Mouse (Mus musculus) stomach, embryonic 16.5 days (tissue): ENCODE measurements around the gene Ormdl3. TPM values are rescaled to one million over a fixed set of nuclear protein-coding genes. Genes with fewer than 3 reads are reported as not detected.

Experiments
- ATAC-seq: fragments of 200-750 bp; cut with Nextera tagmentation; 2 replicates; pipeline ENCODE4 v1.8.0; 2017; ENCODE audit warnings: moderate number of reproducible peaks, moderate TSS enrichment; ENCODE audit not compliant: insufficient read depth, low FRiP score
- H3K27ac ChIP-seq: fragments of 300-500 bp; sonication (generic); 2 replicates; pipeline ENCODE4 v1.5.1; 2014; ENCODE audit warnings: low read length
- H3K27me3 ChIP-seq: fragments of 300-500 bp; sonication (generic); 2 replicates; pipeline ENCODE4 v1.6.1; 2014; ENCODE audit warnings: low read length, control low read depth, mixed read lengths; ENCODE audit not compliant: control insufficient read depth, insufficient read depth
- H3K36me3 ChIP-seq: fragments of 300-500 bp; sonication (generic); 2 replicates; pipeline ENCODE4 v1.6.1; 2014; ENCODE audit warnings: low read length; ENCODE audit not compliant: control insufficient read depth, insufficient read depth
- H3K4me1 ChIP-seq: fragments of 300-500 bp; sonication (generic); 2 replicates; pipeline ENCODE4 v1.6.1; 2014; ENCODE audit warnings: low read length, control low read depth, mixed read lengths; ENCODE audit not compliant: control insufficient read depth, insufficient read depth
- H3K4me2 ChIP-seq: fragments of 300-500 bp; sonication (generic); 2 replicates; pipeline ENCODE4 v1.6.1; 2014; ENCODE audit warnings: low read depth, low read length, mixed read lengths
- H3K4me3 ChIP-seq: fragments of 300-500 bp; sonication (generic); replicated peaks from 2 replicates; pipeline ENCODE4 v1.5.1; 2014; ENCODE audit warnings: mild to moderate bottlenecking, low read length
- H3K9ac ChIP-seq: fragments of 300-500 bp; sonication (generic); 2 replicates; pipeline ENCODE4 v1.6.1; 2014; ENCODE audit warnings: low read length
- H3K9me3 ChIP-seq: fragments of 300-500 bp; sonication (generic); replicated peaks from 2 replicates; pipeline ENCODE4 v1.6.1; 2016; ENCODE audit warnings: low read length, control low read depth; ENCODE audit not compliant: control insufficient read depth
- WGBS: fragments of 180-500 bp; shearing (Covaris S2); extraction: QIAGEN DNeasy Blood & Tissue Kit; methylation state at CpG from one replicate; pipeline ENCODE4 v1.1.7; 2014; 5-methylcytosine and 5-hydroxymethylcytosine counted together
- polyA plus RNA-seq: library from polyadenylated mRNA; unstranded; fragments of >200 nt; fragmentation: Nextera tagmentation; extraction: Ambion mirVana; gene quantifications from 2 replicates; pipeline ENCODE4 v1.2.1, GENCODE M21; 2015

Ormdl3 gene
- polyA plus RNA-seq, 1 experiment from 2014 or later, result 56.8 TPM

DNA sequence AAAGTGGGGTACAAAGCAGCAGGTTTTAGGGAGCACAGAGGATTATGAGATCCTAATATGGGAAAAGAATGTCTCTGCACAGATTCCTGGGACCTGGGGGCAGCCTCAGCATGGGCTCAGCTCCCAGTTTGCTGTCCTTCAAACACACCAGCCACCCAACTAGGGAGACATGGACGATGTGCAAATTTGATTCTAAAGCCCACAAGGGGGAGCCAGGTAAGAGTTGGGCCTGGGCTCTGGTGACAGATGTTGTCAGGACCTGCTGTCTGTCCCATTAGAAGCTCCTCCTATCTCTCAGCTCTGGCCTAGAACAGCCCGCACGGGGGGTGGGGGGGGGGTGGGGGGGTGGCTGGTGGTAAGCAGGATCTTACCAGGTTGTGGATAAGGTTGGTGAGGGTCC lies 3.6 kb downstream of the Ormdl3 start:
- H3K27ac ChIP-seq, result no peak overlapping the region
- no peaks in the 10 kb centered on the region; the same call in 1 of the 2 replicates for H3K36me3 ChIP-seq
- H3K4me3 ChIP-seq, result no peak overlapping the region
- no peak overlapping the region for H3K4me2 ChIP-seq
- no peaks in the 10 kb centered on the region for H3K9me3 ChIP-seq
- 34% methylated on average over 3 of the region's 3 CpGs for WGBS
- H3K4me1 ChIP-seq, result peaks cover 41% of the 10 kb centered on the region
- no peak for ATAC-seq
- H3K27me3 ChIP-seq, result no peaks in the 10 kb centered on the region
- no peak overlapping the region for H3K9ac ChIP-seq

DNA sequence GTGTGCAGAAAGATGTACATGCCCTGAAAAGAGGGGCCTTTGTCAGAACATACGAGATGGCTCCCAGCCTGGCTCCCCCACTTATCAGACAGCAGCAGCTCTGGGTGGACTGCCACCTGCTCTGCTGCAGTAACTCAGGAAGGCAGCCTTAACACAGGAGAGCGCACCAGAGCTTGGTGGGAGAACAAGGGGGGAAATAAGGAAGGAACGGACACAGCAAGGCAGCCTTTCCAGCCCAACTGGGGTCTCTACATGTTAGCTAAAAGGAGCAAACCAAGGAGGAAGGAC lies 4.0 kb downstream of the Ormdl3 start:
- no peak overlapping the region for H3K27ac ChIP-seq
- H3K9ac ChIP-seq, result no peak overlapping the region
- H3K36me3 ChIP-seq, result no peaks in the 10 kb centered on the region; the same call in 1 of the 2 replicates
- no peak overlapping the region for H3K4me3 ChIP-seq
- no peak for ATAC-seq
- no peaks in the 10 kb centered on the region for H3K9me3 ChIP-seq
- 87% methylated on average over 3 of the region's 3 CpGs for WGBS
- no peak overlapping the region for H3K4me2 ChIP-seq
- peaks cover 37% of the 10 kb centered on the region for H3K4me1 ChIP-seq
- no peaks in the 10 kb centered on the region for H3K27me3 ChIP-seq

DNA sequence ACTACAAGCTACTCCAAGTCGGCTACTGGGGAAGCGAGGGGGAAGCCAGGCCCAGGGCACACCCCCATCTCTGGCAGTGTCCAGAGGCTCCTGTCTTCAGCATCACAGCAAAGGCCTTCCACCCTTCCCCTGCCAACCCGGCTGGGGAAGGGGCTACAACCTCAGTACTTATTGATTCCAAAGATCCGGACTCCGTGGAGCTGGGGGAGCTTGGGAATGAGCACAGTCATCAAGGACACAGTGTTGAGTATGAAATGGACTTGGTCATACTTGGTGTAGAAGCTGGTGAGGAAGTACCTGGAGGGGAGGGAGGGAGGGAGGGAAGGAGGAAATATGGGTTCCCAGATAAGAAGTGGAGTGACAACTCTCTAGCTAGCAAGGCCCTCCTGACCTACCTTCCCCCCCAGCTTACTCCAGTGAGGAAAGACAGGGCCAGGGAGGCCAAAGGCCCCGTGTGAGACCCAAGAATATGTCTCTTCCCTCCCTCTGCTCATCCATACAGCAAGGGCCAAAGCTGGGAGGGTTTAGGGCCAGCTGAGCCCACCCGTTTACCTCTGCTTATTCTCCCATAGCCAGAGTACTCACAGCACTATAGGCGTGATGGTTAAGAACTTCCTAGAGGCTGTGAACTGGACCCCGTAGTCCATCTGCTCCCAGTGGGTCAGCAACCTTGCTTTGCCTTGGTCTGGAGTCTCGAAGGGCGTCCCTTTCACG lies 4.5 kb downstream of the Ormdl3 start:
- Histone ChIP-seq H3K4me2 (no peak overlapping the region), H3K9me3 (no peaks in the 10 kb centered on the region), H3K27ac (no peak overlapping the region), H3K27me3 (no peaks in the 10 kb centered on the region), H3K4me1 (peaks cover 33% of the 10 kb centered on the region), H3K4me3 (no peak overlapping the region), H3K36me3 (no peaks in the 10 kb centered on the region; the same call in 1 of the 2 replicates), H3K9ac (no peak overlapping the region)
- 82% methylated on average over 12 of the region's 12 CpGs for WGBS
- no peak for ATAC-seq

DNA sequence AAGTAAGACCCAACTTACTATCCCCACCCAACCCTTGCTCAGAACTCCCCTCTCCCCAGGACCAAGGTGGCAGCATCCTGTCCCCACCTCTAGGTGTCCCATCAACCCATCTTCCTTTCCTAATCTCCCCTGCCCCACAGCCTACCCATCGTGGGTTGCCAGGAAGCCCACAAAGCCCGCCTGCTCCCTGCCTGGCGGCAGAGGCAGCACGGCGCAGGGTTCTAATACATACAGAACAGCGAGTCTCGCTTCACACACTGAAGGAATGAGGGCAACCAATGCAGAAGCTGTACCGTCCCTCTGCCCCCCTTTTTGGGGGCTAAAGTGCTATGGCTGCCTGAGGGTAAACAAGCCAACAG lies 5.2 kb downstream of the Ormdl3 start:
- H3K36me3 ChIP-seq, result no peaks in the 10 kb centered on the region; the same call in 1 of the 2 replicates
- 80% methylated on average over 8 of the region's 8 CpGs for WGBS
- no peaks in the 10 kb centered on the region for H3K27me3 ChIP-seq
- peaks cover 29% of the 10 kb centered on the region for H3K4me1 ChIP-seq
- no peaks in the 10 kb centered on the region for H3K9me3 ChIP-seq
- H3K9ac ChIP-seq, result no peak overlapping the region
- H3K4me3 ChIP-seq, result no peak overlapping the region
- ATAC-seq, result no peak
- no peak overlapping the region for H3K27ac ChIP-seq
- H3K4me2 ChIP-seq, result no peak overlapping the region

DNA sequence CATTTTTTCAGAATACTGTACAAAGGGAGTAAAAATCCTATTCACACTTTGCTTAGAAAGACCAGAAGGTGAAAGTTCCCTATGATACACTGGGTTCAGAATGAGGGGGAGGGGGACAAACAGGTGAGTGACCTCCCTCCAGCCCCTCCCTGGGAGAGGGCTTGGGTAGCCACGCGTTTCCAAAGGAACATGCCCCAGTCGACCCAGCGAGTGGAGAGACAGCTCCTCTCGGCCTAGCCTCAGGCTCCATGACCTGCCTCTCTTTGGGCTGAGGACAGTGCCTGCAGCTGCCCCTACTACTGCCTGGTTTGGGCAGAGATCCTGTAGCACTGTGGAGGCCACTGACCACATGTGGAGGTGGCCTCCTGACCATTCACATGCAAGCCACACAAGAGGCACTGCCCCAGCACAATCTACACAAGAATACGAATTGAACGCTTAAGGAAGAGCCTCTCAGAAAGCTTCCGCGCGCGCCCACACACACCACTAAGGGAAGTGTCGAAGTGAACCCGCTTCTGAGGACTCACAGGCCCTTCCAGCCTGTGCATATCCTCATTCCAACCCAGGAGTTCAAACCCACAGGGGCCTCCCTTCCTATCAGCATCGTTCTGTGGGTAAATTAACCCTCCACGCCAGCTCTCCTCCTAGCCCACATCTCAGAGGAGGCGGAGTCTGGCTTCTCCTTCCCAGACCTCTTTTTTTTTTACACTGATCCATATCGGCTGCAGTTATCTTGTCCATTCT lies 5.7 kb downstream of the Ormdl3 start:
- Histone ChIP-seq H3K4me2 (no peak overlapping the region), H3K36me3 (no peaks in the 10 kb centered on the region; the same call in 1 of the 2 replicates), H3K27me3 (no peaks in the 10 kb centered on the region), H3K4me3 (no peak overlapping the region), H3K4me1 (peaks cover 29% of the 10 kb centered on the region), H3K27ac (no peak overlapping the region), H3K9me3 (no peaks in the 10 kb centered on the region), H3K9ac (no peak overlapping the region; the same call in 1 of the 2 replicates)
- ATAC-seq, result no peak
- 71% methylated on average over 17 of the region's 17 CpGs for WGBS

DNA sequence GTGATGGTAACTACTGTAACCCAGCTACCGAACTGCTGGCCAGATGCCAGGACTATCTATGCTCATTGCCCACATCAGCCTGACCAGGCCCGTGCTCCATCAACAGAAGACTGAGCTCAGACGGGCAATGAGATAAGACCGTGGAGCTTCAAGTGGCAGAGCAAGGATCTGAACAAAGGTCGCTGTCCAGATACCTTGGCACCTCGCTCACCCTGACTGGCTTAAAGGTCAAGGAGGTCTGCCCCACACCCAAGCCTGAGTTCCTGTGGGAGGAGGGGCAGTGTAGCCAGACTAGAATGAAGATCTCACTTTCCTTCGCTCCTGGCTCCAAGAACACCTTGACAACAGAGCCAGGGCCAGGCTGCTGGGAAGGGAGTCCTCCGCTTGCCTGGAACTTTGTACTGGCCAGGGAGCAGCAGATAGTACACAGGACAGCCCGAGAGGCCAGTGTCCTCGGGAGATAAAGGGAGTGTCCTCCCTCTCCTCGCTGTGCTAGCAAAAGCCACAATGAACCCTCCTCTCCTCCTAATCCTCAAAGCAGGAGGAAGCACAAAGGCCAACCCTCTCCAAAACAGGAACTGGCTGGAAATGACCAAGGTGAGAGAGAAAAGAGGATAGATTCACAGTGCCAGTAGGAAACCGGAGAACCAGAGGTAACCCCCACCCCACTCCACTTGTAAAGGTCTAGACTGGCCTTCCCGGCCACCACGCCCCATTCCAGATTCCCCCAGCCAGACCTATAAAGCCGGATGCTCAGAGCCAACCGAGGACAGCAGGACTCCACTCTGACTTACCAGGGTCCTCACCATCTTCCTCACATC lies 6.7 kb downstream of the Ormdl3 start:
- Histone ChIP-seq H3K4me2 (no peak overlapping the region), H3K9me3 (no peaks in the 10 kb centered on the region)

DNA sequence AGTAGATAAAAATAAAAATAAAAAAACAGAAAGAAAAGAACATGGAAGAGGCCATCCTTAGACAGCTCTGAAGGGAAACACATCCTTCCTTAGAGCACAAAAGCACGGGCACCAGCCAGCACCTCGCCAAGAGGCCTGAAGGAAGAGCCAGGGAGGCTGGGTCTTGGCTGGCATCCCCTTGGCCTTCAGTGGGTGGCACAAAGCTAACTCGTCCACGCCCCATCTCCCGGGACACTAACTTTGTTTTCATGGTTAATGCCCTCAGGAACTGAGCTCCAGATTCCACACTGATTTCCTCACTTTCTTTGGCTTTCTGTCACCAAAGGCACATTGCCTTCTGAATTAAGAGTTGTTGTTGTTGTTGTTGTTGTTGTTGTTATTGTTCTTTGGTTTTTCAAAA lies 9.4 kb downstream of the Ormdl3 start:
- Histone ChIP-seq H3K9ac (no peak overlapping the region), H3K4me3 (no peak overlapping the region), H3K27me3 (no peaks in the 10 kb centered on the region), H3K9me3 (no peaks in the 10 kb centered on the region), H3K36me3 (no peaks in the 10 kb centered on the region; the same call in 1 of the 2 replicates), H3K4me2 (no peak overlapping the region), H3K27ac (no peak overlapping the region), H3K4me1 (peaks cover 15% of the 10 kb centered on the region; the same call in 1 of the 2 replicates)
- no peak for ATAC-seq
- WGBS, result 87% methylated on average over 5 of the region's 5 CpGs

More for the DNA sequence above, 6.7 kb downstream of the Ormdl3 start:
- 63% methylated on average over 16 of the region's 16 CpGs for WGBS
- Histone ChIP-seq H3K4me1 (peaks cover 23% of the 10 kb centered on the region), H3K27ac (no peak overlapping the region), H3K9ac (no peak overlapping the region), H3K27me3 (no peaks in the 10 kb centered on the region), H3K36me3 (no peaks in the 10 kb centered on the region; the same call in 1 of the 2 replicates), H3K4me3 (no peak overlapping the region)
- peak; percentile 38; the same call in 1 of the 2 replicates for ATAC-seq

DNA sequence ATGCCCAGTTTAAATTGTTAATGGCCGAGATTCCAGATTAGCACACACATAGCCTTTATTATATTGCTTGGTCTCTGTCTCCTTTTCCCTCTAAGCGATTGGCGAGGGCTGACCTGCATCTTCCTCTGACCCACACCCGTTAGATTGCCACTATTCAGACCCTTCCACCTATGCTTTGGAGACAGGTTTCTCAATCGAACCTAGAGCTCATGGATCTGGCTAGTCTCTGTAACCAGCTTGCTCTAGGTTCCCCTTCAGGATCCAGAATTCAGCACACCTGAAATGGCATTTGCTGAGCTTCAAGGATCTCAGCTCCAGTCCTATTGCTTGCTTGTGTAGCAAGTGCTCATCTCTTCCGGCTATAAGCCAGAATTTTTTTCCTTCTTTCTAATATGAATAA lies 17.7 kb downstream of the Ormdl3 start:
- H3K27me3 ChIP-seq, result no peaks in the 10 kb centered on the region
- no peak for ATAC-seq
- no peaks in the 10 kb centered on the region for H3K36me3 ChIP-seq
- no peak overlapping the region for H3K9ac ChIP-seq
- H3K4me2 ChIP-seq, result no peak overlapping the region
- H3K9me3 ChIP-seq, result no peaks in the 10 kb centered on the region
- no peak overlapping the region for H3K4me3 ChIP-seq
- no peak overlapping the region for H3K27ac ChIP-seq
- 73% methylated on average over 6 of the region's 6 CpGs for WGBS
- no peaks in the 10 kb centered on the region for H3K4me1 ChIP-seq

DNA sequence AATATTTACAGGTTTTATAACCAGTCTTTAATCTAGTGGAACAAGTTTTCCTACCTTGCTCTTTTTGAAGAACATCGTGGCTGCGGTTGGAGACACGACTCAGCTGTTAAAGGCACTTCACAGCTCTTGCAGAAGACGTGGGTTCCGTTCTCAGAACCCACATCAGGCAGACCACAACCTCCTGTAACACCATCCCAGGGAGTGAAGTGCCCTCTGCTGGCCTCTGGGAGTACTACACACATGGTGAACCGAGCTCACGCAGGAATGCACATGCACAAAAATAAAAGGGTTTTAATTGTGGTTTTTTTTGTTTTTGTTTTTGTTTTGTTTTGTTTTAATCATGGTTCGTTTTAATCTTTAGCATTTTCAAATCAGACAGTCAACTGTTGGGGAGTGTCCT lies 18.8 kb downstream of the Ormdl3 start:
- no peak for ATAC-seq
- Histone ChIP-seq H3K27me3 (no peaks in the 10 kb centered on the region), H3K36me3 (no peaks in the 10 kb centered on the region), H3K4me3 (no peak overlapping the region), H3K4me1 (no peaks in the 10 kb centered on the region), H3K4me2 (no peak overlapping the region), H3K9me3 (no peaks in the 10 kb centered on the region), H3K27ac (no peak overlapping the region), H3K9ac (no peak overlapping the region)
- WGBS, result 85% methylated on average over 8 of the region's 8 CpGs
